In the genomic region with DNA sequence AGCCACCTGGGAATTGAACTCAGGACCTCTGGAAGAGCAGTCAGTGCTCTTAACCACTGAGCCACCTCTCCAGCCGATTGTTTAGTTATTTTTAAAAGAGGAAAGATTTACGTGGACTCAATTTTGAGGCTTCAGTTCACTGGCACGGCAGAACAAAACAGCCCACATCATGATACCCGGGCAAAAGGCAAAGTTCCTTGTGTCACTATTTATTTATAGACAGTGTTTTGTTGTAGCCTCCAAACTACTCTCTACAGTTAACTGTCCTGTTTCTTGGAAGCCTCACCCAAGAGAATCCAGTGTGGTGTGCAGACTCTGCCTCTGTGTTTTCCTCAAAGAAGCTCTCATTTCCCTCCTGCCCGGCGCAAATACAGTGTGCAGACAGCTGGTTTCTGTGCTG, we compare ENCODE assay signal across 25 mouse cellular contexts.
"Had no signal": no experiment of that assay in that cellular context is flagged by ENCODE, and none has a peak within 500 bp of the region (broad histone marks: within the 10 kb centered on the region; RNA-seq: fewer than 3 reads in every experiment).

No protein-coding gene starts in this region.

- ATAC-seq: forebrain, embryonic 16.5 days; hindbrain, embryonic 16.5 days; inflammation-experienced regulatory T-cells, adult 6 months; intestine, embryonic 15.5 days; intestine, postnatal 0 days; liver, embryonic 12.5 days had no signal

- H3K27ac ChIP-seq: heart, embryonic 10.5 days; hindbrain, embryonic 10.5 days; hindbrain, embryonic 12.5 days; hindbrain, embryonic 14.5 days; intestine, embryonic 15.5 days; layer of hippocampus, adult 2 months; left cerebral cortex, adult 2 months; limb, embryonic 10.5 days; limb, embryonic 12.5 days; liver, embryonic 12.5 days; liver, embryonic 14.5 days had no signal

- H3K9ac ChIP-seq: heart, embryonic 12.5 days; hindbrain, embryonic 12.5 days; hindbrain, embryonic 14.5 days; intestine, embryonic 15.5 days; limb, embryonic 12.5 days; liver, embryonic 12.5 days; liver, embryonic 14.5 days had no signal

- H3K9me3 ChIP-seq: heart, embryonic 10.5 days; heart, embryonic 12.5 days; hindbrain, embryonic 10.5 days; hindbrain, embryonic 12.5 days; intestine, embryonic 15.5 days; limb, embryonic 10.5 days; limb, embryonic 12.5 days; liver, embryonic 12.5 days had no signal

- H3K27me3 ChIP-seq: heart, embryonic 12.5 days; hindbrain, embryonic 12.5 days; intestine, embryonic 15.5 days; limb, embryonic 12.5 days; liver, embryonic 12.5 days had no signal

- H3K4me3 ChIP-seq: heart, embryonic 10.5 days; heart, embryonic 12.5 days; hindbrain, embryonic 10.5 days; hindbrain, embryonic 12.5 days; intestine, embryonic 15.5 days; layer of hippocampus, adult 2 months; left cerebral cortex, adult 2 months; limb, embryonic 10.5 days; limb, embryonic 12.5 days; liver, embryonic 12.5 days had no signal

- DNase-seq: gastrocnemius, postnatal 10 days; gastrocnemius, postnatal 25 days; heart, adult 18-20 months; heart, postnatal 10 days; heart, postnatal 4 days; kidney, adult 8-10 months; kidney, postnatal 10 days; kidney, postnatal 4 days; liver had no signal

- H3K4me1 ChIP-seq: heart, embryonic 10.5 days; heart, embryonic 12.5 days; hindbrain, embryonic 10.5 days; hindbrain, embryonic 12.5 days; intestine, embryonic 15.5 days; limb, embryonic 10.5 days; limb, embryonic 12.5 days; liver, embryonic 12.5 days had no signal

- H3K36me3 ChIP-seq: heart, embryonic 10.5 days; heart, embryonic 12.5 days; hindbrain, embryonic 10.5 days; hindbrain, embryonic 12.5 days; intestine, embryonic 15.5 days; limb, embryonic 10.5 days; limb, embryonic 12.5 days; liver, embryonic 12.5 days had no signal

- H3K4me2 ChIP-seq: heart, embryonic 12.5 days; hindbrain, embryonic 12.5 days; hindbrain, embryonic 14.5 days; intestine, embryonic 15.5 days; limb, embryonic 12.5 days; liver, embryonic 12.5 days had no signal
